Mouse (Mus musculus) small intestine, adult 2 months (tissue): ENCODE data around the gene Hspa1l.

Experiments
- CTCF ChIP-seq: fragments of 200-500 bp; IDR thresholded peaks from 2 replicates; pipeline ENCODE4 v1.5.1; 2012; ENCODE audit warnings: low read depth, mild to moderate bottlenecking, control low read depth, inconsistent platforms, low read length, moderate library complexity, mixed read lengths; ENCODE audit not compliant: insufficient replicate concordance, insufficient read length; ENCODE audit errors: extremely low read depth
- POLR2A ChIP-seq: fragments of 200-500 bp; IDR thresholded peaks from 2 replicates; pipeline ENCODE4 v1.6.1; 2012; ENCODE audit warnings: low read depth, mild to moderate bottlenecking, control low read depth, inconsistent platforms, low read length, moderate library complexity

GRCm38 (mm10) chr17:34996411-34997141 is 24.1 kb downstream of the Hspa1l start:
- no peak for TF ChIP-seq CTCF
- no peak for TF ChIP-seq POLR2A
